Mouse (Mus musculus) CH12.LX (cell line): ENCODE measurements around the gene Jagn1. TPM values are rescaled to one million over a fixed set of nuclear protein-coding genes. Genes with fewer than 3 reads are reported as not detected.

Experiments used
- DNase-seq: peaks from one replicate; pipeline ENCODE4 v3.0.0-alpha.2; 2013; ENCODE audit errors: extremely low read depth
- H3K27ac ChIP-seq: 2 replicates; pipeline ENCODE4 v1.5.1; 2012; ENCODE audit warnings: low read depth, mild to moderate bottlenecking, control low read depth, moderate library complexity; ENCODE audit not compliant: insufficient read depth
- H3K27me3 ChIP-seq: replicated peaks from 2 replicates; pipeline ENCODE3; 2012; ENCODE audit warnings: inconsistent platforms
- H3K36me3 ChIP-seq, 2 experiments: replicated peaks in 1 of 2; 2 replicates each; pipeline versions ENCODE3 to v1.6.1; 2012; ENCODE audit warnings: inconsistent platforms in 1 of 2, low read length in 1 of 2, mild to moderate bottlenecking in 1 of 2, mixed read lengths in 1 of 2, moderate library complexity in 1 of 2; ENCODE audit not compliant: control insufficient read depth in 1 of 2, insufficient read depth in 1 of 2
- H3K4me1 ChIP-seq, 2 experiments: 2 replicates each; pipeline ENCODE4 v1.6.1; 2012; ENCODE audit warnings: inconsistent platforms in 1 of 2, moderate library complexity in 1 of 2; ENCODE audit not compliant: insufficient read depth in 2 of 2, control insufficient read depth in 1 of 2
- H3K4me2 ChIP-seq: 2 replicates; pipeline ENCODE4 v1.6.1; 2012; ENCODE audit warnings: low read depth, mild to moderate bottlenecking, control low read depth; ENCODE audit not compliant: poor library complexity, insufficient read depth, severe bottlenecking
- H3K4me3 ChIP-seq, 3 experiments: fragments of 150-350 bp in 1 of 3; sonication (generic) in 1 of 3; replicated peaks in 1 of 3; 2 replicates each; pipeline versions ENCODE3 to v1.5.1; 2011 to 2012; ENCODE audit warnings: low read depth in 2 of 3, low read length in 2 of 3, mild to moderate bottlenecking in 2 of 3, moderate library complexity in 2 of 3, control low read depth in 1 of 3, improper control_type of control experiment in 1 of 3, inconsistent platforms in 1 of 3, mixed read lengths in 1 of 3; ENCODE audit not compliant: poor library complexity in 1 of 3
- H3K79me2 ChIP-seq: replicated peaks from 2 replicates; pipeline ENCODE4 v1.6.1; 2012; ENCODE audit warnings: mild to moderate bottlenecking, moderate library complexity; ENCODE audit not compliant: control insufficient read depth, poor library complexity, insufficient read depth, severe bottlenecking; ENCODE audit errors: extremely low read depth
- H3K9ac ChIP-seq: 2 replicates; pipeline ENCODE4 v1.6.1; 2012; ENCODE audit warnings: low read depth, mild to moderate bottlenecking, control low read depth, moderate library complexity; ENCODE audit not compliant: insufficient read depth
- H3K9me3 ChIP-seq: replicated peaks from 2 replicates; pipeline ENCODE3; 2012; ENCODE audit warnings: low read length, inconsistent platforms, mixed read lengths
- E2F4 ChIP-seq: IDR thresholded peaks from 2 replicates; pipeline ENCODE4 v1.6.1; 2011; ENCODE audit warnings: low read depth, low read length, improper control_type of control experiment; ENCODE audit not compliant: insufficient replicate concordance
- ELF1 ChIP-seq: IDR thresholded peaks from 2 replicates; pipeline ENCODE4 v1.6.1; 2014; ENCODE audit warnings: low read depth, mild to moderate bottlenecking, inconsistent platforms, low read length, improper control_type of control experiment
- EP300 ChIP-seq: IDR thresholded peaks from 2 replicates; pipeline ENCODE4 v1.6.1; 2011; ENCODE audit warnings: low read length, improper control_type of control experiment
- ETS1 ChIP-seq: conservative IDR thresholded peaks from 2 replicates; pipeline ENCODE4 v1.6.1; 2012; ENCODE audit warnings: low read depth, mild to moderate bottlenecking, inconsistent platforms, low read length, improper control_type of control experiment, moderate library complexity
- JUN ChIP-seq: IDR thresholded peaks from 2 replicates; pipeline ENCODE4 v1.6.1; 2011; ENCODE audit warnings: low read depth, mild to moderate bottlenecking, low read length, improper control_type of control experiment, moderate library complexity; ENCODE audit not compliant: insufficient read depth
- JUND ChIP-seq: conservative IDR thresholded peaks from 2 replicates; pipeline ENCODE4 v1.6.1; 2011; ENCODE audit warnings: low read depth, low read length, improper control_type of control experiment
- MAFK ChIP-seq: IDR thresholded peaks from 2 replicates; pipeline ENCODE4 v1.6.1; 2011; ENCODE audit warnings: low read length, improper control_type of control experiment; ENCODE audit not compliant: insufficient replicate concordance
- MEF2A ChIP-seq: IDR thresholded peaks from 2 replicates; pipeline ENCODE4 v1.6.1; 2014; ENCODE audit warnings: low read depth, mild to moderate bottlenecking, inconsistent platforms, low read length, improper control_type of control experiment, borderline replicate concordance
- MXI1 ChIP-seq: IDR thresholded peaks from 2 replicates; pipeline ENCODE4 v1.6.1; 2011; ENCODE audit warnings: mild to moderate bottlenecking, low read depth, low read length, improper control_type of control experiment
- NELFE ChIP-seq: IDR thresholded peaks from 2 replicates; pipeline ENCODE4 v1.6.1; 2011; ENCODE audit warnings: low read depth, low read length, improper control_type of control experiment
- NRF1 ChIP-seq: IDR thresholded peaks from 2 replicates; pipeline ENCODE4 v1.6.1; 2014; ENCODE audit warnings: low read depth, mild to moderate bottlenecking, inconsistent platforms, low read length, improper control_type of control experiment, moderate library complexity
- POLR2A ChIP-seq: IDR thresholded peaks from 2 replicates; pipeline ENCODE4 v1.6.1; 2011; ENCODE audit warnings: low read depth, mild to moderate bottlenecking, improper control_type of control experiment, low read length
- RAD21 ChIP-seq: IDR thresholded peaks from 2 replicates; pipeline ENCODE4 v1.6.1; 2011; ENCODE audit warnings: low read depth, mild to moderate bottlenecking, low read length, improper control_type of control experiment, moderate library complexity
- SIN3A ChIP-seq: IDR thresholded peaks from 2 replicates; pipeline ENCODE4 v1.6.1; 2012; ENCODE audit warnings: low read length, improper control_type of control experiment, inconsistent platforms
- SMC3 ChIP-seq: IDR thresholded peaks from 2 replicates; pipeline ENCODE4 v1.6.1; 2011; ENCODE audit warnings: low read depth, low read length, improper control_type of control experiment
- TBP ChIP-seq: conservative IDR thresholded peaks from 2 replicates; pipeline ENCODE4 v1.6.1; 2011; ENCODE audit warnings: low read depth, low read length, improper control_type of control experiment
- TCF12 ChIP-seq: IDR thresholded peaks from 2 replicates; pipeline ENCODE4 v1.6.1; 2014; ENCODE audit warnings: low read depth, mild to moderate bottlenecking, inconsistent platforms, low read length, improper control_type of control experiment
- ZKSCAN1 ChIP-seq: IDR thresholded peaks from 2 replicates; pipeline ENCODE4 v1.6.1; 2012; ENCODE audit warnings: low read depth, inconsistent platforms, low read length, improper control_type of control experiment, borderline replicate concordance
- ZMIZ1 ChIP-seq: IDR thresholded peaks from 2 replicates; pipeline ENCODE4 v1.6.1; 2012; ENCODE audit warnings: low read depth, mild to moderate bottlenecking, inconsistent platforms, low read length, improper control_type of control experiment
- dilution Hi-C: fragments of 300-500 bp; cut with MboI; formaldehyde crosslinking; loops from 2 replicates; pipeline ENCODE4 v1.14.3; 2020; ENCODE audit warnings: low sequenced_read_pairs; ENCODE audit not compliant: extremely low pct_unique_long_range_greater_than_20kb, extremely low pct_ligation_motif_present
- in situ Hi-C: fragments of 300-500 bp; cut with MboI; formaldehyde crosslinking; loops from 3 replicates; pipeline ENCODE4 v1.14.3; 2019; ENCODE audit warnings: low sequenced_read_pairs, low pct_ligation_motif_present, low pct_unique_long_range_greater_than_20kb, mixed read lengths
- polyA plus RNA-seq: library from polyadenylated mRNA; unstranded; fragments of >175 nt; gene quantifications from 2 replicates; pipeline ENCODE4 v1.2.1, GENCODE M21; 2012; ENCODE audit warnings: low read depth; ENCODE audit not compliant: insufficient read length
- total RNA-seq, 2 experiments: library from RNA; depleted of rRNA; stranded (reverse); fragments of 300-350 nt in 1 of 2; fragments of >200 nt in 1 of 2; gene quantifications; 2 replicates each; pipeline ENCODE4 v1.2.3; 2012 to 2014

Jagn1 gene
- total and polyA plus RNA-seq, 3 experiments = 69.2 to 106 (median 88.3) TPM

GRCm38 (mm10) chr6:113434691-113435090 is 7.7 kb upstream of the Jagn1 start:
- dilution Hi-C loops = no loop called here
- DNase-seq = no peak

GRCm38 (mm10) chr6:113435664-113436205 is 6.6 kb upstream of the Jagn1 start, which contains the start of gene Cidec:
TSS of gene Cidec (minus strand) at chr6:113435760.
- dilution Hi-C loops = no loop called here
- H3K27ac ChIP-seq = no peak within 1 kb of the TSS
- no peak for TF ChIP-seq MXI1
- TF ChIP-seq TCF12 = no peak
- no peak for TF ChIP-seq POLR2A
- TF ChIP-seq, all 38 proteins: peak for 0
- Histone ChIP-seq H3K79me2 (no peaks in the 10 kb centered on the region), H3K4me1 (peaks cover 23 to 45% of the 10 kb centered on the region in 2 experiments), H3K4me3 (no peak within 1 kb of the TSS), H3K9me3 (no peaks in the 10 kb centered on the region), H3K4me2 (no peak within 1 kb of the TSS), H3K27me3 (no peaks in the 10 kb centered on the region), H3K9ac (no peak within 1 kb of the TSS), H3K36me3 (no peaks in the 10 kb centered on the region)
- no peak for DNase-seq
- in situ Hi-C loops = no loop called here

More at GRCm38 (mm10) chr6:113434691-113435090, 7.7 kb upstream of the Jagn1 start:
- in situ Hi-C loops = no loop called here
- no peak for TF ChIP-seq EP300
- TF ChIP-seq MXI1 = no peak
- TF ChIP-seq ZKSCAN1 = no peak
- no peak for TF ChIP-seq RAD21
- no peak for TF ChIP-seq NRF1
- TF ChIP-seq E2F4 = no peak
- no peak for TF ChIP-seq JUN
- no peak for TF ChIP-seq TCF12
- no peak for TF ChIP-seq TBP
- TF ChIP-seq ELF1 = no peak
- no peak for TF ChIP-seq SMC3
- TF ChIP-seq ZMIZ1 = no peak
- no peak for TF ChIP-seq JUND
- TF ChIP-seq NELFE = no peak
- TF ChIP-seq ETS1 = no peak
- TF ChIP-seq SIN3A = no peak
- TF ChIP-seq MEF2A = no peak
- TF ChIP-seq MAFK = no peak
- TF ChIP-seq POLR2A = no peak
- H3K36me3 ChIP-seq = no peaks in the 10 kb centered on the region
- H3K9me3 ChIP-seq = no peaks in the 10 kb centered on the region
- peaks cover 23 to 54% of the 10 kb centered on the region in 2 experiments for H3K4me1 ChIP-seq
- H3K79me2 ChIP-seq = no peaks in the 10 kb centered on the region
- no peak overlapping the region for H3K4me2 ChIP-seq
- no peaks in the 10 kb centered on the region for H3K27me3 ChIP-seq
- no peak overlapping the region for H3K4me3 ChIP-seq
- no peak overlapping the region for H3K9ac ChIP-seq
- no peak overlapping the region for H3K27ac ChIP-seq
